13 mouse cellular contexts compared by ENCODE assay signal in the genomic region with DNA sequence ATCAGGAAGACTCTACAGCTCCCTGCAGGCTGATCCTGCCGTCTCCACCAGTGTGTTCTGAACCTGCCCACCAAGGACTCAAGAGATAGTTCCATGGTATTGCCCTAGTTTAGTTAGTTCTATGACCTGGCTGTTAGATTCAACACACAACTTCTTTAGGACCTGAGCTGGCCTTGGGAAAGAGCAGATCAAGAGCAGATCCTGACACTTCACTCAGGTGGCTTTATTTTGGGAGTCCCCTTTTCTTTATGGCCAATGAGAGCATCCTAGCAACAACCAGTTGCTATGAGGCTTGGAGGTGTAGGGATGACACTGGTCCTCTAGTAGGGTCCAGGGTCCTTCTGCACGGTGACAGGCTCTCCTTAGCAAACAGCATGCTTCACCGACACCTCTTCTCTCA.
"Had no signal": no experiment of that assay in that cellular context is flagged by ENCODE, and none has a peak within 500 bp of the region (broad histone marks: within the 10 kb centered on the region; RNA-seq: fewer than 3 reads in every experiment).

No protein-coding gene starts in this region.

- H3K27ac ChIP-seq: kidney, postnatal 0 days; limb, embryonic 13.5 days; liver, embryonic 14.5 days; neural tube, embryonic 15.5 days had no signal

- H3K4me2 ChIP-seq: limb, embryonic 13.5 days; neural tube, embryonic 15.5 days had no signal

- H3K4me3 ChIP-seq: limb, embryonic 13.5 days; myocyte; neural tube, embryonic 15.5 days had no signal

- H3K27me3 ChIP-seq: limb, embryonic 13.5 days; neural tube, embryonic 15.5 days had no signal

- H3K9me3 ChIP-seq: limb, embryonic 13.5 days; neural tube, embryonic 15.5 days had no signal

- H3K9ac ChIP-seq: limb, embryonic 13.5 days; liver, embryonic 14.5 days; neural tube, embryonic 15.5 days had no signal

- DNase-seq: kidney, adult 9 months; kidney, postnatal 36 days; left cerebral cortex, postnatal 4 days; lung, adult 18-20 months; midbrain, embryonic 14.5 days; retina, postnatal 1 day; right cerebral cortex, postnatal 4 days; spleen, adult 18-20 months had no signal
